In genomic region chr16:17486505-17486904, GRCm38 (mm10) we compare ENCODE assay signal across 8 mouse cellular contexts. TPM values are rescaled to one million over a fixed set of nuclear protein-coding genes. Genes with fewer than 3 reads are reported as not detected.
DNase-seq lines count a peak whose midpoint lies in the region; ATAC-seq and TF ChIP-seq lines count a peak whose summit lies in the region.

No protein-coding gene starts in this region.

- H3K4me1 ChIP-seq in intestine, embryonic 14.5 days (replicated peaks; ENCODE audit: control insufficient read depth, insufficient read depth, low read length): peaks cover 9% of the 10 kb centered on the region
- peaks cover 11% of the 10 kb centered on the region for H3K4me1 ChIP-seq in intestine, embryonic 15.5 days (replicated peaks)
- peaks cover 50% of the 10 kb centered on the region for H3K4me1 ChIP-seq in heart, embryonic 12.5 days (replicated peaks)
- peaks cover 17% of the 10 kb centered on the region for H3K4me1 ChIP-seq in liver, postnatal 0 days (ENCODE audit: insufficient read depth)

- H3K4me2 ChIP-seq in intestine, embryonic 14.5 days (ENCODE audit: low read length): no peak overlapping the region
- H3K4me2 ChIP-seq in intestine, embryonic 15.5 days (replicated peaks): no peak overlapping the region
- H3K4me2 ChIP-seq in heart, embryonic 12.5 days: no peak overlapping the region
- no peak overlapping the region for H3K4me2 ChIP-seq in liver, postnatal 0 days (ENCODE audit: low read depth, low read length)

- peaks cover 52% of the 10 kb centered on the region for H3K36me3 ChIP-seq in intestine, embryonic 14.5 days (ENCODE audit: control insufficient read depth, insufficient read depth, low read length)
- H3K36me3 ChIP-seq in intestine, embryonic 15.5 days: peaks cover 22% of the 10 kb centered on the region
- peaks cover 41% of the 10 kb centered on the region for H3K36me3 ChIP-seq in heart, embryonic 12.5 days
- H3K36me3 ChIP-seq in liver, postnatal 0 days (replicated peaks; ENCODE audit: insufficient read depth, low read length): peaks cover 35% of the 10 kb centered on the region

- no peak for TF ChIP-seq CTCF in liver, postnatal 0 days (IDR thresholded peaks at IDR 0.05; ENCODE audit: low read depth)

- H3K4me3 ChIP-seq in intestine, embryonic 14.5 days (ENCODE audit: low read depth, low read length): no peak overlapping the region
- H3K4me3 ChIP-seq in intestine, embryonic 15.5 days (replicated peaks): no peak overlapping the region
- no peak overlapping the region for H3K4me3 ChIP-seq in heart, embryonic 12.5 days
- no peak overlapping the region for H3K4me3 ChIP-seq in liver, postnatal 0 days (ENCODE audit: low read depth, low read length)

- peaks cover 15% of the 10 kb centered on the region; the same call in 1 of the 2 replicates for H3K27me3 ChIP-seq in intestine, embryonic 14.5 days (replicated peaks; ENCODE audit: control insufficient read depth, insufficient read depth, low read length)
- H3K27me3 ChIP-seq in intestine, embryonic 15.5 days (replicated peaks): peaks cover 8% of the 10 kb centered on the region; the same call in 1 of the 2 replicates
- peaks cover 20% of the 10 kb centered on the region for H3K27me3 ChIP-seq in heart, embryonic 12.5 days (replicated peaks)
- 0 out of 2 replicates have a peak, but pooled peaks cover 4% of the 10 kb centered on the region for H3K27me3 ChIP-seq in liver, postnatal 0 days (ENCODE audit: insufficient read depth, low read length)

- no peak overlapping the region for H3K27ac ChIP-seq in intestine, embryonic 14.5 days (ENCODE audit: low read depth)
- H3K27ac ChIP-seq in intestine, embryonic 15.5 days: no peak overlapping the region
- peak overlapping the region; percentile 59; the same call in 1 of the 2 replicates for H3K27ac ChIP-seq in heart, embryonic 12.5 days (ENCODE audit: poor library complexity, severe bottlenecking)
- H3K27ac ChIP-seq in liver, postnatal 0 days (ENCODE audit: low read depth): no peak overlapping the region

- no peaks in the 10 kb centered on the region for H3K9me3 ChIP-seq in intestine, embryonic 14.5 days (ENCODE audit: control insufficient read depth, low read length)
- no peaks in the 10 kb centered on the region for H3K9me3 ChIP-seq in intestine, embryonic 15.5 days
- H3K9me3 ChIP-seq in heart, embryonic 12.5 days (replicated peaks): no peaks in the 10 kb centered on the region
- H3K9me3 ChIP-seq in liver, postnatal 0 days (ENCODE audit: low read length): no peaks in the 10 kb centered on the region

- TF ChIP-seq EP300 in liver, postnatal 0 days (IDR thresholded peaks at IDR 0.05; ENCODE audit: low read depth): no peak

- H3K9ac ChIP-seq in intestine, embryonic 14.5 days (ENCODE audit: low read length): no peak overlapping the region
- no peak overlapping the region for H3K9ac ChIP-seq in intestine, embryonic 15.5 days
- no peak overlapping the region for H3K9ac ChIP-seq in heart, embryonic 12.5 days
- no peak overlapping the region for H3K9ac ChIP-seq in liver, postnatal 0 days (replicated peaks)

- DNase-seq in intestine, embryonic 14.5 days (ENCODE audit: low spot score): peak; percentile 62
- peak; percentile 39 for DNase-seq in adrenal gland, adult 2 months
- peak; percentile 85 for DNase-seq in liver, postnatal 0 days
- no peak for DNase-seq in ovary, adult 18-20 months (ENCODE audit: low spot score)
- no peak for DNase-seq in right cerebral cortex, adult 2 months (ENCODE audit: low spot score in 2 of 2)

- ATAC-seq in intestine, embryonic 14.5 days (replicated peaks; ENCODE audit: low FRiP score, low TSS enrichment, low read depth): no peak
- no peak for ATAC-seq in intestine, embryonic 15.5 days
- peak; percentile 70 for ATAC-seq in heart, embryonic 12.5 days (ENCODE audit: insufficient number of reproducible peaks, low FRiP score)
- ATAC-seq in liver, postnatal 0 days: peak; percentile 74
- no peak for ATAC-seq in megakaryocyte, adult 5-6 weeks (ENCODE audit: poor library complexity, severe bottlenecking)

- 15% methylated on average over 3 of the region's 3 CpGs for WGBS in intestine, embryonic 14.5 days
- 11% methylated on average over 3 of the region's 3 CpGs for whole genome bisulfite sequencing in intestine, embryonic 15.5 days
- 19% methylated on average over 3 of the region's 3 CpGs for WGBS in heart, embryonic 12.5 days
- WGBS in liver, postnatal 0 days (ENCODE audit: insufficient replicate concordance): 38% methylated on average over 3 of the region's 3 CpGs

RNA-seq across cellular contexts. Expression of gene Aifm3, which starts 2.9 kb away (rescaled TPM):
- 3.2 and 3.3 TPM in 2 replicates for polyA plus RNA-seq in intestine, embryonic 14.5 days (2014; fragmentation: Nextera tagmentation; extraction: Ambion mirVana)
- polyA plus RNA-seq in intestine, embryonic 15.5 days (2015; fragmentation: Nextera tagmentation; extraction: Ambion mirVana): 5.4 and 6.1 TPM in 2 replicates
- 1 to 10 TPM; 6.1 to 9.0 TPM for total RNA-seq in adrenal gland, adult 2 months (2021)
- 10.2 and 13.8 TPM in 2 replicates for polyA plus RNA-seq in adrenal gland, adult 2 months (2012; rRNA removed)
- 0.82 and 1.1 TPM in 2 replicates for polyA plus RNA-seq in heart, embryonic 12.5 days (2016; fragmentation: Nextera tagmentation; extraction: Ambion mirVana)
- 3.3 and 3.4 TPM in 2 replicates for polyA plus RNA-seq in liver, postnatal 0 days (2015; fragmentation: Nextera tagmentation; extraction: Ambion mirVana)
- total RNA-seq in megakaryocyte, adult 5-6 weeks (2015): not detected in 2 replicates
- not detected in 2 replicates for total RNA-seq in megakaryocyte, adult 5-6 weeks (2017)

RNA-seq across cellular contexts. Expression of gene Lztr1, which starts 22.0 kb away (rescaled TPM):
- polyA plus RNA-seq in intestine, embryonic 14.5 days (2014; fragmentation: Nextera tagmentation; extraction: Ambion mirVana): 71.0 and 80.9 TPM in 2 replicates
- polyA plus RNA-seq in intestine, embryonic 15.5 days (2015; fragmentation: Nextera tagmentation; extraction: Ambion mirVana): 72.7 and 82.6 TPM in 2 replicates
- 10 to 100 TPM; 53.4 to 74.0 TPM for total RNA-seq in adrenal gland, adult 2 months (2021)
- polyA plus RNA-seq in adrenal gland, adult 2 months (2012; rRNA removed): 231 and 248 TPM in 2 replicates
- 49.2 and 56.6 TPM in 2 replicates for polyA plus RNA-seq in heart, embryonic 12.5 days (2016; fragmentation: Nextera tagmentation; extraction: Ambion mirVana)
- 16.8 and 18.7 TPM in 2 replicates for polyA plus RNA-seq in liver, postnatal 0 days (2015; fragmentation: Nextera tagmentation; extraction: Ambion mirVana)
- 19.2 and 27.7 TPM in 2 replicates for total RNA-seq in megakaryocyte, adult 5-6 weeks (2015)
- total RNA-seq in megakaryocyte, adult 5-6 weeks (2017): 38.1 and 49.8 TPM in 2 replicates

RNA-seq across cellular contexts. Expression of gene Crkl, which starts 34.7 kb away (rescaled TPM):
- 54.7 and 56.4 TPM in 2 replicates for polyA plus RNA-seq in intestine, embryonic 14.5 days (2014; fragmentation: Nextera tagmentation; extraction: Ambion mirVana)
- 53.3 and 57.8 TPM in 2 replicates for polyA plus RNA-seq in intestine, embryonic 15.5 days (2015; fragmentation: Nextera tagmentation; extraction: Ambion mirVana)
- total RNA-seq in adrenal gland, adult 2 months (2021): 10 to 100 TPM; 30.3 to 49.1 TPM
- 60.0 and 83.4 TPM in 2 replicates for polyA plus RNA-seq in adrenal gland, adult 2 months (2012; rRNA removed)
- 44.7 and 57.7 TPM in 2 replicates for polyA plus RNA-seq in heart, embryonic 12.5 days (2016; fragmentation: Nextera tagmentation; extraction: Ambion mirVana)
- 20.1 and 24.4 TPM in 2 replicates for polyA plus RNA-seq in liver, postnatal 0 days (2015; fragmentation: Nextera tagmentation; extraction: Ambion mirVana)
- total RNA-seq in megakaryocyte, adult 5-6 weeks (2015): 25.4 and 29.5 TPM in 2 replicates
- 25.9 and 26.5 TPM in 2 replicates for total RNA-seq in megakaryocyte, adult 5-6 weeks (2017)

RNA-seq across cellular contexts. Expression of gene Thap7, which starts 44.4 kb away (rescaled TPM):
- polyA plus RNA-seq in intestine, embryonic 14.5 days (2014; fragmentation: Nextera tagmentation; extraction: Ambion mirVana): 50.1 and 51.4 TPM in 2 replicates
- 52.7 and 54.0 TPM in 2 replicates for polyA plus RNA-seq in intestine, embryonic 15.5 days (2015; fragmentation: Nextera tagmentation; extraction: Ambion mirVana)
- total RNA-seq in adrenal gland, adult 2 months (2021): 10 to 100 TPM; 37.7 to 41.9 TPM
- 137 and 144 TPM in 2 replicates for polyA plus RNA-seq in adrenal gland, adult 2 months (2012; rRNA removed)
- polyA plus RNA-seq in heart, embryonic 12.5 days (2016; fragmentation: Nextera tagmentation; extraction: Ambion mirVana): 35.9 and 37.0 TPM in 2 replicates
- 21.3 and 24.4 TPM in 2 replicates for polyA plus RNA-seq in liver, postnatal 0 days (2015; fragmentation: Nextera tagmentation; extraction: Ambion mirVana)
- 8.9 and 14.9 TPM in 2 replicates for total RNA-seq in megakaryocyte, adult 5-6 weeks (2015)
- total RNA-seq in megakaryocyte, adult 5-6 weeks (2017): 19.1 and 29.2 TPM in 2 replicates

Comparison
In these comparisons a context has a peak if more than half of its experiments do, and no peak if none do; other contexts are left out.
1. ATAC-seq: peak in heart, embryonic 12.5 days (single experiment) and liver, postnatal 0 days (single experiment); none in intestine, embryonic 14.5 days (single experiment), intestine, embryonic 15.5 days (single experiment) and megakaryocyte, adult 5-6 weeks (single experiment).
2. DNase-seq: peak in intestine, embryonic 14.5 days (single experiment), adrenal gland, adult 2 months (single experiment) and liver, postnatal 0 days (single experiment); none in ovary, adult 18-20 months (single experiment) and right cerebral cortex, adult 2 months (0 of 2).